Mouse (Mus musculus) kidney, embryonic 15.5 days (tissue): Measurements from ENCODE around the gene Camkv. TPM values are rescaled to one million over a fixed set of nuclear protein-coding genes. Genes with fewer than 3 reads are reported as not detected.

Source experiments
- ATAC-seq: fragments of 200-750 bp; cut with Nextera tagmentation; replicated peaks from 2 replicates; pipeline ENCODE4 v1.8.0; 2017; ENCODE audit warnings: moderate TSS enrichment; ENCODE audit not compliant: low FRiP score
- H3K27ac ChIP-seq: fragments of 300-500 bp; sonication (generic); 2 replicates; pipeline ENCODE4 v1.5.1; 2015; ENCODE audit warnings: mild to moderate bottlenecking, inconsistent platforms
- H3K27me3 ChIP-seq: fragments of 300-500 bp; sonication (generic); 2 replicates; pipeline ENCODE4 v1.6.1; 2015; ENCODE audit warnings: inconsistent platforms
- H3K36me3 ChIP-seq: fragments of 300-500 bp; sonication (generic); 2 replicates; pipeline ENCODE4 v1.6.1; 2015; ENCODE audit warnings: inconsistent platforms
- H3K4me1 ChIP-seq: fragments of 300-500 bp; sonication (generic); 2 replicates; pipeline ENCODE4 v1.6.1; 2015; ENCODE audit warnings: inconsistent platforms
- H3K4me2 ChIP-seq: fragments of 300-500 bp; sonication (generic); 2 replicates; pipeline ENCODE4 v1.6.1; 2015; ENCODE audit warnings: moderate library complexity, mild to moderate bottlenecking, inconsistent platforms
- H3K4me3 ChIP-seq: fragments of 300-500 bp; sonication (generic); replicated peaks from 2 replicates; pipeline ENCODE4 v1.5.1; 2015; ENCODE audit warnings: mild to moderate bottlenecking, inconsistent platforms
- H3K9ac ChIP-seq: fragments of 300-500 bp; sonication (generic); 2 replicates; pipeline ENCODE4 v1.6.1; 2015; ENCODE audit warnings: mild to moderate bottlenecking, inconsistent platforms
- H3K9me3 ChIP-seq: fragments of 300-500 bp; sonication (generic); replicated peaks from 2 replicates; pipeline ENCODE4 v1.6.1; 2016; ENCODE audit warnings: inconsistent platforms
- WGBS: fragments of 180-500 bp; shearing (Covaris S2); methylation state at CpG from one replicate; pipeline ENCODE4 v1.1.7; 2015; ENCODE audit warnings: mixed read lengths; 5-methylcytosine and 5-hydroxymethylcytosine counted together
- polyA plus RNA-seq: library from polyadenylated mRNA; unstranded; fragments of >200 nt; fragmentation: Nextera tagmentation; extraction: Ambion mirVana; gene quantifications from 2 replicates; pipeline ENCODE4 v1.2.1, GENCODE M21; 2015

Camkv gene
- polyA plus RNA-seq, result 1.6 and 2.2 TPM in 2 replicates

DNA sequence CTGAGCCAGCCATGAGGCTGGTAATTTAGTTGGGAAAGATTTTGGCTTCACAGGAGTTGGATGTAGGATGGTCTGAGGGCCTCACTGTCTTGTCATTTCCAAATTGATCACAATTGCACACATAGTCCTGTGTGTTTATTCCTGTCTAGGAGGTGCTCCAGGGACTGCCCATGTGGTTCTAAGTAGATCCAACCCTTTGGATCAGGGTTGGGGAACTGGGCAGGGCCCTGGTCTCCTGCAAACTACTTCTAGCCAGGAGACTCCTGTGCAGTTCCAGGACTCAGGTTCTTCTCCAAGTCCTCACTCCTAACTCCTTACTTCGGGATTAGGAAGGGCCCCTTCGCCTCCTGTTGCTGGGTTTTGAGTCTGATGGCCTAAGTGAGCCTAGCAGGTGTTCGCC is at the start of gene Camkv:
Gene Camkv (plus strand): TSS at position 301 of the 400 bp plus-strand sequence.
- Histone ChIP-seq H3K9ac (peak within 1 kb of the TSS; percentile 50), H3K27ac (no peak within 1 kb of the TSS), H3K4me2 (peak within 1 kb of the TSS; percentile 97), H3K27me3 (peaks cover 47% of the 10 kb centered on the region), H3K36me3 (no peaks in the 10 kb centered on the region), H3K9me3 (no peaks in the 10 kb centered on the region), H3K4me3 (peak within 1 kb of the TSS; percentile 50), H3K4me1 (peaks cover 15% of the 10 kb centered on the region)
- 8% methylated on average over 3 of the region's 3 CpGs for WGBS
- ATAC-seq, result 0 out of 2 replicates have a peak, but pooled peaks have one; percentile 9

DNA sequence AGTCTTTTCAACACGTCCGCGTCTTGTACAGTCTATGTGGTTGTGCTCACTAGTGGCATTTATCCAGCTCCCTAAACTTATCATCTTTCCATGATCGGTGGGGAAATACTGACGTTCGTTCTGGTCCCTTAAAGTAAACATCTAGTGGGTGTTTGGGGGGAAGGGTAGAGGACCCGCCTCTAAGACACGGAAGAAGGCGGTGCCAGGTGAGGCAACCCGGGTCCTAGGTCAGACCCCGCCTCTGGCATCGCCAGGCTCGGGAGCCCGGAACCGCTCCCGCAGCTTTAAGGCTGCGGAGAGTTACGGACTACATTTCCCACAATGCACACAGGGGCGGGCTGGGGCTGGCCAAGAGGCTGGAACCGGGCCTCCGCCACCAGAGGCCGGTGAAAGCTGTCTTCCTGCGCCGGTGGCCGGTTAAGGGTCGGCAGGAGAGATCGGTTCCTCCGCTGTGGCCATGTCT is 47.6 kb upstream of the Camkv start, which contains the start of gene Mon1a:
Gene Mon1a (plus strand): TSS at position 348 of the 463 bp plus-strand sequence.
- peak within 1 kb of the TSS; percentile 45; the same call in 1 of the 2 replicates for H3K27ac ChIP-seq
- ATAC-seq, result peak; percentile 97

DNA sequence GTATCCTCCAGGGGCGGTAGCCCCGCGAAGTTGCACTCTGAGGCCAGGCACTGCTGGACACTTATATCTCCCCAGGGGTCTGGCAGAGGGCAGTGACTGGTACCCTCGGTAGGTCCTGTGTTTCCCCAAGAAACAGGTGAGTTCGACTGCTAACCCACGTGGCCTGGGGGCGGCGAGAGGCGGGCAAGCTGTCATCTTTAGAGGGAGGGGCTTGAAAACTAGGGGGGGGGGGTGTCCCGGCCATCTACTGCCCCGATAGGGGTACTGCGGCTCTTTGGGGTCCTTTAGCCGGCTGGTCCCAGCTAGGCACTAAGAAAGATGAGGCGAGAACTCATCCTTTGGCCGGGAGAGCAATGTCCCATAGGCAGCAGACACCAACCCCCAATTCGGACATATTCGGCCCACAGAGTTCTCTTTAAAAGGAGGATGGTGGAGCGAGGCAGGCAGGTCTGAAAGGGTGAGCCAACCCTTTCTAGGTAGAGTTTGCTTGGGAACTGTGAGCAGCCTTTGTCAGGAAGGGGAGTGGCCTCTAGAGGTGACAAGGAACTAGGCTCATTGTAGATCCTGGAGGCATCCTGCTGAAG is 47.1 kb upstream of the Camkv start:
- peaks cover 18% of the 10 kb centered on the region for H3K4me1 ChIP-seq
- peaks cover 24% of the 10 kb centered on the region for H3K27me3 ChIP-seq
- H3K36me3 ChIP-seq, result no peaks in the 10 kb centered on the region
- WGBS, result 0% methylated on average over 18 of the region's 18 CpGs
- ATAC-seq, result peak; percentile 84
- H3K27ac ChIP-seq, result peak overlapping the region; percentile 45; the same call in 1 of the 2 replicates
- H3K9me3 ChIP-seq, result no peaks in the 10 kb centered on the region
- H3K4me3 ChIP-seq, result peak overlapping the region; percentile 76
- H3K4me2 ChIP-seq, result peak overlapping the region; percentile 84
- H3K9ac ChIP-seq, result peak overlapping the region; percentile 63

More for the DNA sequence above, 47.6 kb upstream of the Camkv start, which contains the start of gene Mon1a:
- Histone ChIP-seq H3K4me1 (peaks cover 18% of the 10 kb centered on the region), H3K36me3 (no peaks in the 10 kb centered on the region), H3K9me3 (no peaks in the 10 kb centered on the region), H3K27me3 (peaks cover 24% of the 10 kb centered on the region), H3K4me3 (peak within 1 kb of the TSS; percentile 76), H3K9ac (peak within 1 kb of the TSS; percentile 63), H3K4me2 (peak within 1 kb of the TSS; percentile 84)
- WGBS, result under 1% methylated on average over 28 of the region's 28 CpGs

DNA sequence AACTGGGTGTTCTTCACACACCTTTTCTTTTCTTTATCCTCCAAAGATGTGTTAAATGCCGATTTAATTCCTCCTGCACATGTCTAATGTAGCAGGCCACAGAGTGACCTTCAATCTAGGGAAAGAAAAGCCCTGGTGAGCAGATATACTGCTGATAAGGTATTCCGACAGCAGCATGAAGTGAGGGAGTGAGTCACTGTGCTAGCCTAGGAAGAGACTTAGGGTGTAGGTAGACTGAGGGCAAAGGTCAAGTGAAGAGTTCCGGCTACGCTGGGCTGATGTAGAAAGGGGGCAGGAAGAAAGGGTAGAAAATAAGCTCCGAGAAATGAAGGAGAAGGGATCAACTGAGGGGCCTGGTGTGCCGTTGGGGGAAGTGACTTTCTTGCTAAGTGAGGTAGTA is 45.2 kb upstream of the Camkv start:
- no peak for ATAC-seq
- Histone ChIP-seq H3K4me2 (no peak overlapping the region), H3K9ac (no peak overlapping the region), H3K4me1 (peaks cover 18% of the 10 kb centered on the region), H3K4me3 (no peak overlapping the region), H3K36me3 (no peaks in the 10 kb centered on the region), H3K27ac (no peak overlapping the region), H3K27me3 (peaks cover 15% of the 10 kb centered on the region), H3K9me3 (no peaks in the 10 kb centered on the region)
- 86% methylated on average over 6 of the region's 6 CpGs for WGBS

DNA sequence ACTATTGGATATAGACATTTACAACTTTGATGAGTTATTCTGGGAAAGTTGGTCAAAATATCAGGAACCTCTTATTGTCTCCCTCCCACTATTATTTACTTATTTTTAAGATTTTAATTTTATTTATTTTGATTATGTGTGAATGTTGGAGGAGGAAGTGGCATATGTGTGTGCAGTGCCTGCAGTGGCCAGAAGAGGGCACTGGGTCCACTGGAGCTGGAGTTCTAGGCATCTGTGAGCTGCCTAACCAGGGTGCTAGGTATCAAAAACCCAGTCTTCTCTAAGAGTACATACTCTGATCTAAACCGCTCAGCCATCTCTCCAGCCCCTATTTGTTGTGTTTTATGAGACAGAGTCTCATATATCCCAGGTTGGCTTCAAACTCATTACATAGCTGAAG is 44.5 kb upstream of the Camkv start:
- Histone ChIP-seq H3K4me2 (no peak overlapping the region), H3K27ac (no peak overlapping the region), H3K4me1 (peaks cover 18% of the 10 kb centered on the region), H3K9me3 (no peaks in the 10 kb centered on the region), H3K9ac (no peak overlapping the region), H3K36me3 (no peaks in the 10 kb centered on the region), H3K4me3 (no peak overlapping the region), H3K27me3 (peaks cover 10% of the 10 kb centered on the region)
- 98% methylated on average over 1 of the region's 1 CpGs for WGBS
- no peak for ATAC-seq

DNA sequence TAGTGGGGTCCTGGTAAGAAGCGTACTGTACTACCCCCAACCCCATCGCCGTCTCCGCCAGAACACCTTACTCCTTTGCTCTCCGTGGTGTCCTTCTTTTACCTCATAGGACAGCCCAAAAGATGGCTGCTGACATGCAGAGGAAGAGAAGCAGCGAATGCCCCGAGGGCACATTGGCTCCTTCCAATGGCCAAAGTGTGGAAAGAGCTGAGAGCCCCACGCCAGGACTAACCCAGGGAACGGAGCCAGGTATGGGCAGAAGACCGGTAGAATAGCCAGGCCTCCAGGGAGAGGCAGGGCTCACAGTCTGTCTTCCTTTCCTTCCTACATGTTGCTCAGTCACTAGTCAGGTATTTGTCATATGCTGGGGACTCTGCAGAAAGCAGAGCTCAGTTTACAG is 36.9 kb upstream of the Camkv start:
- no peak overlapping the region for H3K4me3 ChIP-seq
- WGBS, result 90% methylated on average over 10 of the region's 10 CpGs
- no peak overlapping the region for H3K4me2 ChIP-seq
- H3K27me3 ChIP-seq, result peaks cover 26% of the 10 kb centered on the region
- H3K36me3 ChIP-seq, result peaks cover 9% of the 10 kb centered on the region; the same call in 1 of the 2 replicates
- peaks cover 23% of the 10 kb centered on the region for H3K4me1 ChIP-seq
- H3K27ac ChIP-seq, result no peak overlapping the region
- ATAC-seq, result no peak
- no peak overlapping the region for H3K9ac ChIP-seq
- H3K9me3 ChIP-seq, result no peaks in the 10 kb centered on the region

DNA sequence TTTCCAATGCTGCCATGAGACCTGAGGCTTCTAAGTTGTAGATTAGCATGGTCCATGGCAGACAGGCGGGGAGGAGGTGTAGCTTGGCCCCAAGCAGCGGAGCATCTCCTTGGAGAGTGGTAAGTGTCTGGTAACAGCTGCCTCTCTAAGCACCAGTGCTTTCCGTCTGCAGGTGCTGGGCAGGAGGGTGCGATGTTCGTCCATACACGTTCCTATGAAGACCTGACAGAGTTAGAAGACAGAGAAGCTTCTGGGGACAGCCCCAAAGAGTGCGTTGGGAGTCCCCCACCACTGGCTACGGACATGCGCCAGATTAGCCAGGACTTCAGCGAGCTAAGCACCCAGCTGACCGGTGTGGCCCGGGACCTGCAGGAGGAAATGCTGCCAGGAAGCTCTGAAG is 35.6 kb upstream of the Camkv start:
- no peak overlapping the region for H3K27ac ChIP-seq
- ATAC-seq, result no peak
- peaks cover 26% of the 10 kb centered on the region for H3K27me3 ChIP-seq
- H3K4me1 ChIP-seq, result peaks cover 24% of the 10 kb centered on the region
- no peak overlapping the region for H3K9ac ChIP-seq
- WGBS, result 71% methylated on average over 12 of the region's 12 CpGs
- H3K4me2 ChIP-seq, result no peak overlapping the region
- no peaks in the 10 kb centered on the region for H3K9me3 ChIP-seq
- no peak overlapping the region for H3K4me3 ChIP-seq
- peaks cover 9% of the 10 kb centered on the region; the same call in 1 of the 2 replicates for H3K36me3 ChIP-seq

DNA sequence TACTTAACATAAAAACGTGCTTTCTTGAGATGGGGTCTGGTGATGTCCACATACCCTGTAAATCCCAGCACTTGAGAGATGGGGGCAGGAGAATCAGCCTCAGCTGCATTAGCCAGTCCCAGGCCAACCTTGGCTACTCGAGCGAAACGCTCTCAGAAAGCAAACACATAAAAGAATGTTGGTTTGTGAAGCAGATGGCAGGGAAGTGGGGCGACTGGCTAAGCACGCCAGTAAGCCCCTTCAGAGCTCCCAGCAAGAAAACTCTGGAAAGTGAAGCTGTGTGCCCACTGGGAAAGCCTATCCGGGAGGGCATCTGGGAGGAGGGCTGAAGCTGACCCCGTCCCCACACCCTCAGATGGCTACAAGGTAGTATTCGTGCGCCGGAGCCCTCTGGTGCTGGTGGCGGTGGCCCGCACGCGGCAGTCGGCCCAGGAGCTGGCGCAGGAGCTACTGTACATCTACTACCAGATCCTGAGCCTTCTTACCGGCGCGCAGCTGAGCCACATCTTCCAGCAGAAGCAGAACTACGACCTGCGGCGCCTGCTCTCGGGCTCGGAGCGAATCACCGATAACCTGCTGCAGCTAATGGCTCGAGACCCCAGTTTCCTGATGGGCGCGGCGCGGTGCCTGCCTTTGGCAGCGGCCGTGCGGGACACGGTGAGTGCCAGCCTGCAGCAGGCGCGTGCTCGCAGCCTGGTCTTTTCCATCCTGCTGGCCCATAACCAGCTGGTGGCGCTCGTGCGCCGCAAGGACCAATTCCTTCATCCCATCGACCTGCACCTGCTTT is 34.4 kb upstream of the Camkv start:
- WGBS, result 5% methylated on average over 44 of the region's 44 CpGs

DNA sequence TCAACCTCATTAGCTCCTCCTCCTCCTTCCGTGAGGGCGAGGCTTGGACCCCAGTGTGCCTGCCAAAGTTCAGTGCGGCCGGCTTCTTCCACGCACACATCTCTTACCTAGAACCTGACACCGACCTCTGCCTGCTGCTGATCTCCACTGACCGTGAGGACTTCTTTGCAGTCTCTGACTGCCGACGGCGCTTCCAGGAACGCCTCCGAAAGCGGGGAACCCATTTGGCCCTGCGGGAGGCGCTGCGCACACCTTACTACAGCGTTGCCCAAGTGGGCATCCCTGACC is 33.9 kb upstream of the Camkv start:
- Histone ChIP-seq H3K36me3 (peaks cover 9% of the 10 kb centered on the region; the same call in 1 of the 2 replicates), H3K27me3 (peaks cover 26% of the 10 kb centered on the region), H3K4me1 (peaks cover 40% of the 10 kb centered on the region), H3K9ac (no peak overlapping the region), H3K4me3 (peak overlapping the region; percentile 44), H3K4me2 (peak overlapping the region; percentile 81), H3K9me3 (no peaks in the 10 kb centered on the region), H3K27ac (no peak overlapping the region)
- no peak for ATAC-seq
- WGBS, result 13% methylated on average over 17 of the region's 17 CpGs

More for the DNA sequence above, 34.4 kb upstream of the Camkv start:
- peaks cover 9% of the 10 kb centered on the region; the same call in 1 of the 2 replicates for H3K36me3 ChIP-seq
- peak; percentile 57 for ATAC-seq
- H3K27me3 ChIP-seq, result peaks cover 26% of the 10 kb centered on the region
- no peaks in the 10 kb centered on the region for H3K9me3 ChIP-seq
- peak overlapping the region; percentile 64; the same call in 1 of the 2 replicates for H3K27ac ChIP-seq
- peak overlapping the region; percentile 81 for H3K4me2 ChIP-seq
- peaks cover 34% of the 10 kb centered on the region for H3K4me1 ChIP-seq
- peak overlapping the region; percentile 44 for H3K4me3 ChIP-seq
- H3K9ac ChIP-seq, result peak overlapping the region; percentile 48

DNA sequence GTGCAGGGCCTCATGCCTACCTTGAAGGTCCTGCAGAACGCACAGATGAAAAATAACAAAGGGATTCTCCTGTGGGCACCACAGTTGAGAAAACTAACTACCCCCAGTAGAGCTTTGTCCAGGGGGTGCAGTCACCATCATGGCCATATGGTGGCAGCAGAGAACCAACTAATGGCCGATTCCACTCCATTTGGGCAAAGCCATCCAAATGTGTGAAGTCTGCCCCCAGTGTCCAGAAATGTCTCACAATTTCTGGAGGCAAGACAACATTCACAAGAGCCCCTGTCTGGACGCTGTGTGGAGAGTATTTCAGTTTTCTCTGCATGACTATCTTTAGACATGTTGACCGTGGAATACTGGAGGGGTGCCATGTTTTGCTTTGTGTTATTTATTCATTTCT is 30.7 kb upstream of the Camkv start:
- Histone ChIP-seq H3K36me3 (peaks cover 9% of the 10 kb centered on the region; the same call in 1 of the 2 replicates), H3K4me1 (peaks cover 68% of the 10 kb centered on the region), H3K9me3 (no peaks in the 10 kb centered on the region), H3K9ac (no peak overlapping the region), H3K27ac (no peak overlapping the region), H3K27me3 (peaks cover 40% of the 10 kb centered on the region), H3K4me3 (no peak overlapping the region), H3K4me2 (no peak overlapping the region)
- 5% methylated on average over 4 of the region's 4 CpGs for WGBS
- no peak for ATAC-seq

DNA sequence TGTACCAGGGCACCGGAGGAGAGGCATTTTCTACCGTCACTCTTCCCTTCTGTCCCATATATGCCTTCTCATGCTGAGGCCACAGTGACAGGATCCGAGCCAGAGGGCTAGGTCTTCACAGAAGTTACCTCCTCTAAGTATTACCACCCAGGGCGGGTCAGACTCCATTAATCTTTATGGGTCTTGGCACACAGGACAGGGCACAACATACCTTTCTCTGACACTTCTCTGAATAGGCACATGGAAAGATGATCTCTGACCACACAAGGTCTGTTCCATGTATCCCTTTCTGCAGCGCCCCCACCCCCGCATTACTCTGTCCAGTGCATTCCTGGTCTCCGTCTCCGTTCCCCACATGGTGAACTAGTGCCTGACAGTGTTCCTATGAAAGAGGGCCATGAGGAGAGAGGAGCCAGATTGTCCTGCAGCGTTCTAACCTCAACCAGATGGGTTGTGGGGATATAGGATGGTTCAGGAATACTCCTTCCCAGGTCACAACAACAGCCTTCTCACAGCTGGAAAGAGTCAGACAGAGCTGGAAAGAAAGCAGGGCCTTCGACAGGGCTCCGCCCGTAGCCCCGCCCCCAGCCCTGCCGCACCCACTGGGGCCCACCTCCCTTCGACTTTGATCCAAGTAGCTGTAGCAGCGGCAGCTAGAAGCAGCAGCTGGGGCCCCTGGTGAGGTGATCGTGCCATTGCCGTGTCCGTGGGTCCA is 29.1 kb upstream of the Camkv start, which contains the start of gene Mst1r:
Gene Mst1r (plus strand): TSS at position 622 of the 715 bp plus-strand sequence.
- peak within 1 kb of the TSS; percentile 47 for H3K4me3 ChIP-seq
- peak within 1 kb of the TSS; percentile 89 for H3K4me2 ChIP-seq
- peak within 1 kb of the TSS; percentile 75 for H3K27ac ChIP-seq
- ATAC-seq, result peak; percentile 84
- WGBS, result 10% methylated on average over 19 of the region's 19 CpGs
- H3K9me3 ChIP-seq, result no peaks in the 10 kb centered on the region
- peaks cover 23% of the 10 kb centered on the region for H3K27me3 ChIP-seq
- H3K4me1 ChIP-seq, result peaks cover 51% of the 10 kb centered on the region
- peak within 1 kb of the TSS; percentile 45; the same call in 1 of the 2 replicates for H3K9ac ChIP-seq
- H3K36me3 ChIP-seq, result peaks cover 5% of the 10 kb centered on the region; the same call in 1 of the 2 replicates
